Mouse (Mus musculus) layer of hippocampus, adult 9-11 months (tissue): ENCODE results near the gene Fermt1.

ENCODE experiments used
- DNase-seq: peaks from one replicate; pipeline ENCODE4 v3.0.0; 2022

Fermt1 gene

DNA sequence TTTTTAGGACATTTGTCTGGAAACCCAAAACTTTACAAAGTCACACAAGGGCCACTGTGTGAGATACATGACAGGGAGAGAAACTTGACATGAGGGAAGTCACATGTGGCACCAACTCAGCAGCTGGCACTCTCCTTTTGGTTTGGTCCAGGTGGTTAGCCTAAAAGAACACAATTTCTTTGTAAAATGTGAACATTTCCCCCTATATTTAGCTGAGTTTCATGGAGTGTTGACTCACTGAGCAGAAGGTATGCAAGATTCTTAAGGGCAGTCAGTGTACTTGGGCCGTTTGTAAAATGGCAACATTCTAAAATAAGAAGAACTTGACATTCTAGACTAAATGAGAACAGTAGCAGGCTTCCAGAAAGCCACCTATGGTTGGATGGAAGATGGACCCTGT lies 30.9 kb downstream of the Fermt1 start:
- DNase-seq = peak; percentile 21

DNA sequence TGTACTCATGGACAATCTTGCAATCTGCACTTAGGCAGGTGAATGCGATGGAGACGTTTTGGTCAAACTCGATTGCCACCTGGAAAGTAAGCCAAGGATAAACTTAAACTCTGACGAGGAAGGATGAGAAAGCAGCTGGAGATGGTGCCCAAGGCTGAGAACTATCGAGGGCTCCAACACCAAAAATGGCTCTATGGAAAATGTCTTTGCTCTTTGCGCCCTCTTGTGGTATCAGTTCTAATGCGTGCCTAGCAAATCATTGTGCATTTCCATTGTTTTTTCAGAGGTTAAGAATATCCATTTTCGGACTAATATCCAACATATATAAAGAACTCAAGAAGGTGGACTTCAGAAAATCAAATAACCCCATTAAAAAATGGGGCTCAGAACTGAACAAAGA lies 38.9 kb downstream of the Fermt1 start:
- peak; percentile 23 for DNase-seq

DNA sequence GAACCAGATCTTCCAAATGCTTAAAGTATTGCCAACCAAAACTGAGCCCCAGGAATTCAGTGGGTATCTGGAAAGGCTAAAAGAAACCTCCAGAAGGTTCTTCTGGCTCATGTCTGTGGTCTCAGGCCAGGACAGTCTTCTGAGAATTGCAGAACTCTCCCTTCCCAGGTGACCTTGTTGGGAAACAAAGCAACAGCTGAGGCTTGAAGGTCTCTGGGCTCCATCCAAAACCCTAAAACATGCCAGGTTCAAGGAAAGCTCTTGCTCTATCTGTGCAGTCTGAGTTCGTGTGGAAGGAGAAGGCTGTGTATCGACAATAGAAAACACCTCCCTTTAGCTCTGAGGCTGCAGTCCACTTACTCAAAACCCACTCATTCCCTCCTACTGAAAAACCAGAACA lies 40.7 kb downstream of the Fermt1 start:
- DNase-seq = no peak

DNA sequence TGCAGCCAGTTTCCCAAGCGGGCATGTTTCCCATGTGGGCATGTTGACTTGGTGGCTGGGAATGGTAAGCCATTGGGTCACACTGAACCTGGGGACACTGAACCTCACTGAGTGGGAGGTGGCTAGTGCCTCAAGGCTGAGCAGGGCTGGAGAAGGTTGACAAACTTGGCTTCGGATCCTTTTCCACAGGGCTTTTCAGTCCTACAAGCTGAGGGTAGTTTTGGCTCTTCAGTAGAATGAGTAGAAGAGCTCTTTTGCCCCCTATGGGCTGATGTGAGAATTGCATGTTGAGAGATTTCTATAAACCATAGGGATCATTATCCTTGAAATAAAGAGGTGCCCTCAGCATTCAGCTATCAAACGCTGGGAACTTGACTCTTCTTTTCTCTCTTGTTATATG lies 42.2 kb downstream of the Fermt1 start:
- DNase-seq = peak; percentile 37

DNA sequence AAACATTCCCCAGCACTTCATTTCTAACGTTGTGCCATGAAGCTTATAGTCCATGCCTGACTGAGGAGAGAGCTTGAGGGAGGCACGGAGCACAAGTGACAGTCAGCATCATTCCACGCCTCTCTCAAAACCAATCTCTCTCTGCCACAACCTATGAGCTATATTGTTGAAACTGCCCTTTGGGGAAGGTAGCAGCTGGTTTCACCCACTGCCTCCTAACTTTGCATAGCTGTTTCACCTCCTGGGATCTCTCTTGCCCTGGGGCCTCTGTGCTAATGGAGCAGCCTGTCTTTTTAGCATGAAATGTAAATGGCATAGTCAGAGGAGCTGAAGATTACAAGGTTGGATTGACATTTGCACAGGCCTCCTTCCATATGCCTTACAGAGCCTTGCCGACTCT lies 43.6 kb downstream of the Fermt1 start:
- DNase-seq = no peak

DNA sequence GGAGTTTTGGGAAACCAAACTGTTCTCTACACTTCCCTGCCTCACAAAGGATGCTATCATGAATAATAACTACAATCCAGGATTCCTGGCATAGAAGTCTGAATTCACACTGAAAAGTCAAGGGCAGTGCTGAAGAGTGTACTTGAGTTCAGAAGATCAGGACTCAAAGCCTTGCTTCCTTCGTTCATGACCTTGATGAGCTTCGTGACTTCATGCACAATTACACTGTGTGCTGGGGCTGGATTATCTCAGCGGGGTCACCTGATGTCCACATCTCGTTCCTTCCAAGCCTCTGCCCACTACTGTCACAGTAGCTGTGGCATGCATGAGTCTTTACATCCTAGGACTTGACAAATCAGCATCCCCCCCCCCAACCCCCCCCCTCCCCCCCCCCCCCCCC lies 44.1 kb downstream of the Fermt1 start:
- DNase-seq = no peak

DNA sequence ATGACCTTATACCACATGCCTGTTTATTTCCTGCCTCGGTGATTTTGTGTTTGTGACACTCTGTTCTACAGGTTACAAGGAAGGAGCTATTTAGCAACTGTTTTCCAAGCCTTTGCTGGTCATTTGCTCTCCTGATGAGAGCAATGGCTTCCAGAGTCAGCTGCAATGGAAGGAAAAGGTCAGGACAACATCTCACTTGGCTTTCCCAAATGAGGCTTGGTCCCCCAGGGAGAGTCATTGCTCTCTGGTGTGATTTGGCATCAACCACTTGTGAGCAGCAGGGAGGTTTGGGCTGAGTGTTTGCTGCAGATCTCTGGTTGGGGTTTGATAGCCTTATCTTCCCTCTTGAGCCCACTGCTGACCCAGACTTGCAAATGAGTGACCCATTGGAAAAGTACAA lies 45.1 kb downstream of the Fermt1 start:
- DNase-seq = no peak

DNA sequence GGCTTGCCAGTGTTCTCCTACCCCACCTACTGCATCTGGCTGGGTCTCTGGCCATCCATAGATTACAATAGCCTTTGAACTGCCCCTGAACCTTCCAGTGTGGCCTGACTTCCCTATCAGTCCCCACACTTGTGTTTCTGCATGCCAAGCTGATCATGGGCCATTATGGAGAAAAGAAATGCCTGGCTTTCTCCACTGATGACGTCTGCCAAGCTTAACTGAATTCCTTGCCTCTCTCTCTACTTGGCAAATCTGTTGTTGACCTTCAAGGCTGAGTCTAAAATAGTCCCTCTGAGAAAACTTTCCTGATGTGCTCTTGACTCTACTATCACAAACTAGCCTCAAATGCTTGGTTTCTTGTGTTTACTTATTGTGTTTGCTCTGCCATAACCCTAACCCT lies 47.5 kb downstream of the Fermt1 start:
- DNase-seq = no peak

DNA sequence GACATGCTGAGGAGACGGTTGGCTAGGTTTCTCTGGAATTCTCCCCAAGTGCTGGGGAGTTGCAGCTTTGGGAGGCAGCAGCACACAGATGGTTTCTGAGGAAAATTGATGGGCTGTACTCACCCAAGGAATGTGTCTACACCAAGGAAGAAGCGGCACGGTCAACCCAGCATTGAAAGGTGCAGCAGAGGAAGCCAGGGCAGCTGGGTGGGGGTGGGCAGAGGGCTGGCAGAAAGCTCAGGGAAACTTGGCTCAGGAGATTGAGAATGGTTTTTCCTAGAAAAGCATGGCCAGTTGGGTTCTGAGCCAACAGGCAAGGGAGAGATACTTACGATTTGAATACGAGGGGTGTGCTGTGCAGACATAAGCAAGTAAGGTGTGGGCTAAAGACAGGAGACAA lies 51.9 kb downstream of the Fermt1 start:
- no peak for DNase-seq

DNA sequence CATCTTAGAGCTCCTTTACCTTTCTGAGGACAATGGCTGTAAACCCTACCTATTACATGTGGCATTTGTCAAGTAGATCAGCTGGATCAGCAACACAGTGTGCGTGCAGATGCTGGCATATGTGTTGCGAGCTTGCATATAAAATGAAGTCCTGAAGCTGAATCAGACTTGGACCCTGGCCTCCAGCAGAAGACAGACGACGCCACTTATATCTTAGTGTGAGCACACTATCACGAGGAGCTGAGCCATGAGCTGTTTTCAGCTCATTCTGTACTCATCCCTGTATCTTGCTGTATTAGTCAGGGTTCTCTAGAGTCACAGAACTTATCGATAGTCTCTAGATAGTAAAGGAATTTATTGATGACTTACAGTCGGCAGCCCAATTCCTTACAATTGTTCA lies 60.4 kb downstream of the Fermt1 start:
- no peak for DNase-seq

DNA sequence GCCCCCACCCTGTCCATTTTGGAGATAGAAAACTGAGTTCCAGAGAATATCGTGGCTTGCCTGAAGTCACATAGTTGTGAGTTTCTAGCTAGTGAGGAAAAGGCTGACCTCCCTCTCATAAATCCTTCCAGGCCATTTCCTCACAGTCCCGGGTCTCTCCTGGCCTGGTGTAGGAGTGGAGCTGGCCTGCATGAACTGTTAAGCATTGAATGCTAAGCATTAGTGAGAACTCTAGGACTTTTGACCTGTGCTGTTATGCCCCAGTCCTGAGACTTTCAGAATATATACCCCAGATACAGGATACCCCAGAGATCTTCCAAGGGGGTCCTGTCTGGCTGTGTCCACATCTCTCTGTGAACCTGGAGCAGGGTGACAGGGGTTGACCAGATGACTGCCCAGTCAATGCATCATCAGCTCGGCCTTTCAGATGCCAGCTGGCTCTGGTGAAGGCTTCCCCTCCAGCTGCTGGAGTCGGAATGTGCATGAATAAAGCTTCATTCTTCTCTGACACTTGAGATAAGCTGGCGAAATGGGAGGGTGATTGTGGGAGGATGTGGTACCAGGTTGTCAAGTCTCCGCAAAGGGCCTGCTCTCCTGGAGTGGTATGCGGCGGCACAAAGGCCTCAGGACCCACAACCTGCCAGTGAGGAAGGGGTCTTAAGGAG lies 61.3 kb downstream of the Fermt1 start:
- no peak for DNase-seq

DNA sequence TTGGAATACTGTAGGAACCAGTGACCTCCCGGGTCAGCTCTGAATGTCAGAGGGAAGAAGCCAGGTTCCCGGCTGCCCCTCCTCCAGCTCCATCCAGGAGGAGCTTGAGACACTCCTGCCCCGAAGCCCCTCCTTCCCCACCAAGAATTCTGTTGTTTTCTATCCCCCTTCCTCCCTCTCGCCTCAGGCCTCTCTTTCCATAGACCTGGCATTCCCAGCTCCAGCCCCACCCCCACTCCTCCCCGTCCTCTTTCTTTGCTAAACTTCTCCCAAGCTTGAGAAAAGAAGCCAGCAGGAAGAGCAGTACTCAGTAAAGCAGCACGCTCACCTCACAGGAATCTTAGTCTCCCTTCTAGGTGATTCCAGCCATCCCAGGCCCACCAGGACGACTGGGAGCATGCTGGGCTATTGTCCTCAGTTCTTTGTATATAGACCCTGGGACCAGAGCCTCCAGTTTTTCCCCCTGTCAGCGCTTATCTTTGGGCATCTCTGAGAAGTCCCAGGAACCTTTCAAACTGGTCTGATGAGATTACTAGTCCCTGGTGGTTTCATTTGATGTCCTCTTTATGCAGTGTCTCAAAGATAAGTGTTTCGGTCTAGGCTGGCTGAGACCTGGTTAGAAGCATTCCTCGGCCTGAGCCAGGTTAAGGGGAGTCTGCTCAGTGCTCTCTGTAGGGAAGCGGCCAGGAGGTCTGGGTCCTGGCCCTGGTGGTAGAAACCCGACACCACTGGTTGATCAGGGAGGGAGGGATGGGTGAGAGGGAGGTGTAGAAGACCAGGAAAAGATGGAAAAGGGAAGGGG lies 64.7 kb downstream of the Fermt1 start, which contains the start of gene Lrrn4:
Gene Lrrn4 (minus strand): TSS at position 48 of the 802 bp plus-strand sequence.
- DNase-seq = no peak

DNA sequence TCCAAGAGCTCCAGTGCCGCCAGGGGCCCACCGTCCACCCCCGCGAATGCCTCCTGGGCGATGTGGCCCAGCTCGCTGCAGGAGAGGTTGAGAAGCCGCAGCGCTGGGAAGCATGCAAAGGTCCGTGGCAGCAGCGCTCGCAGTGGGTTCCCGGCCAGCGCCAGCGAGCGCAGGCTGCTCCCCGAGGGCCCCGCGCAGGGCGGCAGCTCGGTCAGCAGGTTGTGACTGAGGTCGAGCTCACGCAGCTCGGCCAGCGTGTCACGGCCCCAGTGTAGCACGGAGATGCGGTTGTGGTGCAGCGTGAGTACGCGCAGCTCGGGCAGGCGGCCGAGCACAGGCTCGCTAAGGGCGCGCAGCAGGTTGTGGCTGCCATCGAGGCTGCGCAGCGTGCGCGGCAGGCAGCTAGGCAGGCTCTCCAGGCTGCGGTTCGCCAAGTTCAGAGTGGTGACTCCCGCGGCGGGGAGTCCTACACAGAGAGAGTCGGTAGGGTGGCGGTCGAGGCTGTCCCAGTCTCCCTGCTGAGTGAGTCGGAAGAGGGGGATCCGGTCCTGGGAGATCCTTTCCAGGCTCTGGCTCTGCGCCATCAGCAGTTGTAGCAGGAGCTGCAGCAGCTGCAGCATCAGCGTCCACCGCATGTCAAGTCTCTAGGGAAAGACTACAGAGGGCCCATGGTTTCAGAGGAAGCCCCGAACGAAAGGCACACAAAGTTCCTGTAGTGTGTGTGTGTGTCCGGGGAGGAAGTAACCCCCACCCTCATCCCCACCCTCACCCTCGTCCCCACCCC lies 66.3 kb downstream of the Fermt1 start:
- DNase-seq = no peak

DNA sequence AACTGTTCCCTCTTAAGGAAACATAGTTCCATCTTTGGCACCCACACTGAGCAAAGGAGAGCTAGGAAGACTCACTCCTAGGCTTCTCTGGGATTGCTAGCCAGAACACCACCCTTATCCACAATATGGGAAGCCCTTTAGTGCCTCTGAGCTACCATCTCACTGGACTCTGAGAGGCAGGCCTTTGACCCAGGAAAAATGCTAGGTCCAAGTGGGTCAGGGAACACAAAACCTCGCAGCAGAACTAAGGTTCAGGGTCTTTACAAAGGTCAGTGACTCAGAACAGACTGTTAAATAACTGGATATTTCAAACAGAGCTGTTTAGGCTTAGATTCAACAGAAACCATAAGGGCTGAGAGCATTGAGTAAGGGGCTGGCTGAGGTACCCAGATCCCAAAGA lies 68.7 kb downstream of the Fermt1 start:
- no peak for DNase-seq

DNA sequence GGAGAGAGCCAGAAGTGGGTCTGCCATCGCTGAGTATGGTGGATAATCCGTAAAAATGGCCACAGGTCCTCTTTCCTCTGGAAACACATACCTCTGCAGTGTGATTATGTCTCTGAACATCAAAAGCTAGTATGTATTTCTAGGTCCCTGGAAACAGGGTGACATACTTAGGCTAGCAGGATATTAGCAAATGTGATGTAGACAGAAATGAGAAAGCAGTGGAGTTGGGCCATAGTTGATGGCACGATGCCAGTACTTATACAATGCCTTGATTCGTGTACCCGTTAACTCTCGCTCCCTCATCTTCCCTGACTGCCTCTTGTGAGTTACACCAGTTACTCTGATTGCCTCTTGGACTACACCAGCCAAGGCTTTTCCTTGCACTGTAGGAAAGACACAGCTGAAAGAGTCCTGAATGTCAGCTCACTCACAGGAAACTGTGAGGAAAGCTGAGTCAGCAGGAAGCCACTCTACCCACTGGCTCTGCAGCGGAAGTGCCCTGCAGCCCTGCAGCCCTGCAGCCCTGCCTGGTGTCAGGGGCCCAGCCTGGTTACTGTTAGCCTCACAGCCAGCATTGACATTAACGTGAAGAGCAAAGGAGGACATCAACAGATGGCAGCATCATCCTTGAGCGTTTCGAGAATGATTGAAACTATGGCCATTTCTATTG lies 71.9 kb downstream of the Fermt1 start:
- DNase-seq = no peak

DNA sequence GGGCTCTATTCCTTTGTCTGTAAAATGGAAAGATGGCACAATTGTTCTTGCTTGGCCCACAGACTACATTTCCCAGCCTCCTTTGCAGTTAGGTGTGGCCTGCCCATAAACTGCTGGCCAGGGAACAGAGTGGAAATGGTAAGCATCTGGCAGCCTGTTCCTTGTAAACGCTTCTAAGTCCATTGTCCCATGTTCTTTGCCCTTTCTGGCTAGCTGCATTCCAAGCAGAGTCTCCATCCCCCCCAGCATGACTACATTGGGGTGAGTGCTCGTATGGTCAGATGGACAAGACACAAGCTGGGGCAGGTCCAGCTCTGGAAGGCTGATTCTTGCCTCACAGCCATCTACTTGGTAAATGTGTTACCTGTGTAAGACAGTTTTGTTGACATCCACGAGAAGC lies 74.0 kb downstream of the Fermt1 start:
- no peak for DNase-seq

DNA sequence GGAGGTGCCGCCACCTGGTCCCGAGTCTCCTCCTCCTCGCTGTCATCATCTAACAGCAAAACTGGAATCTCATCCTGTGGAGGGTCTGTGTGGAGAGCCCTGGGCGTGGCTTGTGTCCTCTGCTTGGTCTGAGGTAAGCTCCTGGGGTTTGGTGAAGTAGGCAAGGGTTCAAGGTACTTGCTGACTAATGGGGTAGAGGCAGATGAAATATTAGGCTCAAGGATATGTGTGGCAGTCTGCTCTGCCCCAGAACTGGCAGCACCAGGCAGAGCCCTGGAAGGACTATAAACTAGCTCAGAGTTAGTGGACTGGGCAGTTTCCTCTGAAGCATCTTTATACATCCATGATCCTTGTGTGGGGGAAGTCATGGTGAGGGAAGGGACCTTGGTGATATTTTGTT lies 75.4 kb downstream of the Fermt1 start:
- DNase-seq = no peak

DNA sequence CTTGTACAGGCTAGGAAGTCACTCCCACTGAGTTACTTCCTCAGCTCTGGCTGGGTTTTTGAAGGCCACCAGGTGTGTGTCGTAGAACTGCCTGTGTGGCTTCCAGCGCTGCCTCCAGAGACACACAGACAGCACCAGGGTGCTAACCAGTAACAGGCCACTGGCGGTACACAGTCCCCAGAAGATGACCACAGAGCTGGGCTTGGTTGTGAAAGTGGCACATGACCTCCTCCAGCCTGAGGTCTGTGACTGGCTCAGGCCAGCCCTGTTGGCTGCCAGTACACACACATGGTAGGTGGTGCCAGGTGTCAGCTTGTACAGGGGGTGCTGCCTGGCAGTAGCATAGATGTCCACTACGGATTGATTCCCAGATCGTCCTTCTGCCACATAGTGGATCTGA lies 76.0 kb downstream of the Fermt1 start:
- no peak for DNase-seq

DNA sequence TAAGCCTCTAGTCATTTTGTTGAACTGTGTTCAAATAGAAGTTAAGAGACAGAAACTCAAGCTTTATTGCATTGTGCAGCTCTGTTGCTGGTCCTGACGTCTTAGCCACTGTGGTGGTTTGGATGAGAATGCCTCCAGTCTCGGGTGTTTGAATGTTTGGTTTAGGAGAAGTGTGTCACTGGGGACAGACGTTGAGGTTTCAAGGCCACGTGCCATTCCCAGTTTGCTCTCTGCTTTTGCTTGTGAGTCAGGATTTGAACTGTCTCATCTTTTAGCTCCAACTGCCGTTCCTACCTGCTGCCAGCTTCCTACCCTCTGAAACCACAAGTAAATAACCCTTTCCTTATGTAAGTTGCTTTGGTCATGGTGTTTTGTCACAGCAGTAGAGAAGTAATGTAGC lies 78.2 kb downstream of the Fermt1 start:
- no peak for DNase-seq

DNA sequence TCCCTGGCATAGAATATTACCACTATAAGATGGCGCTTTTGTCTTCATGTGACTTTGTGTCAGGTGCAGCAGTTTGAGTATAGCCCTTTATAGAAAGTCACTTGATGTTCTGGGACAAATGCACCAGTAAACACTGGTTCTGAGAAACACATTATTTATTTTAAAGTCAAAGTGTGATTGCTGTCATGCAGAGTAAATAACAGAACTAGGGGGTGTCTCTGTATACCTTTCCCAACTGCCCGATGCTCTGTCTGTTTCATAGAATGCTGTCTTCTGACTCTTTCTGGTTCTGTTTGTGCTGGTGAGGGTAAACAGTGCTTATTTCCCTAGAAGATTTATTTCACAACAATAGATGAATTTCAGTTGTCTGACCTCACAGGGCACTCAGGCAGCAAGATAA lies 82.4 kb downstream of the Fermt1 start:
- no peak for DNase-seq

DNA sequence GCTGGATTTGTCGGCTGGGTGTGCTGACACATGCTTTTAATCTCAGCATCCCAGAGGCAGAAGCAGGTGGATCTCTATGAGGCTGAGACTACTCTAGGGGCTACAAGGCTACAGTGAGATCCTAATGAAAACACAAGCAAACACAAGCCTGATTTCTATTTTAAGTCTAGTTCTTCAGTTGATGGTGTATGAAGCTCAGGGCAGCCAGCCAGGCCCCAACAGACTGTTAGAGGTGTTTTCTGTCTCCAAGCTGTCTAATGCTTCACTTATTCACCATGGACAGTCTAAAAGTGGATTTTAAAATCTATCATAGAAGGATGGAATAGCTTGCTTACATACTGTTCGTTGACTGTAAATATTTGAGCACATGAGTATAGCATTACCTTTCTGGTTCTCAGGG lies 84.2 kb downstream of the Fermt1 start:
- peak; percentile 30 for DNase-seq

DNA sequence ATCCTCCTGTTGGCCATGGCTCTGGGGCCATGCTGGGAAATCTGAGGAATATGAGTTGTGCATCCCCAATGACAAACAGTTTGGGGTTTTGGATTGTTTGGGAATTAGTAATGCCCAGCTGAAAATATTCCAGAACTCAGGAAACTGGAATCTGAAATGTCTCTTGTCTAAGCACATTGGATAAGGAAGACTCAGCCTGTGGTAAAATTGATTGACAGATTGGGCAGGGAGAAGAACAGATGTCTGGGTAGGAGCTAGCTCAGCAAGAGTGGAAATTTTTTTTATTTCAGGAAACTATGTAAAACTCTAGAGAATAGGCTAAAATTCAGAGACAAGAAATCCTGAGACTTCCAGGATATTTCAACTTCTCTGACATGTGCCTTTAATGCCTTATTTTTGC lies 85.3 kb downstream of the Fermt1 start:
- no peak for DNase-seq

DNA sequence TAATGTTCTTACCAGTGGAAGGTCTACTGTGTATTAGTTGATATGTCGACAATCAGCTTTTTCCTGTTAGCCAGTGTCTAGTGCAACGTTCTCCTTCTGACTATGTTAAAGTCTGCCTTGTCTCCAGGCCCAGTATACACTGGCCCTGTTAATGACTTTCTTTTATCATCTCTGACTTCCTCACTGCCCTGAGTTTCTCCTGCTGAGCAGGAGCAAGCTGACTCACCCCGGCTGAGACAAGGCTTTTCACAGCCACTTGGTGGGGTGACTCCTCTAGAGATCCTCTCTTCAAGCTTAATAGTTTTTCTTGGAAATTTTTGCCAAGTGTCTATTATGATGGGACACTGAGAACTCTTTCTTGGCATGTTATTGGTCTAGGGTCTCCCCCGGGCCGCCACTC lies 89.4 kb downstream of the Fermt1 start:
- no peak for DNase-seq
